ENCODE assay signal across 24 mouse cellular contexts in the genomic region with DNA sequence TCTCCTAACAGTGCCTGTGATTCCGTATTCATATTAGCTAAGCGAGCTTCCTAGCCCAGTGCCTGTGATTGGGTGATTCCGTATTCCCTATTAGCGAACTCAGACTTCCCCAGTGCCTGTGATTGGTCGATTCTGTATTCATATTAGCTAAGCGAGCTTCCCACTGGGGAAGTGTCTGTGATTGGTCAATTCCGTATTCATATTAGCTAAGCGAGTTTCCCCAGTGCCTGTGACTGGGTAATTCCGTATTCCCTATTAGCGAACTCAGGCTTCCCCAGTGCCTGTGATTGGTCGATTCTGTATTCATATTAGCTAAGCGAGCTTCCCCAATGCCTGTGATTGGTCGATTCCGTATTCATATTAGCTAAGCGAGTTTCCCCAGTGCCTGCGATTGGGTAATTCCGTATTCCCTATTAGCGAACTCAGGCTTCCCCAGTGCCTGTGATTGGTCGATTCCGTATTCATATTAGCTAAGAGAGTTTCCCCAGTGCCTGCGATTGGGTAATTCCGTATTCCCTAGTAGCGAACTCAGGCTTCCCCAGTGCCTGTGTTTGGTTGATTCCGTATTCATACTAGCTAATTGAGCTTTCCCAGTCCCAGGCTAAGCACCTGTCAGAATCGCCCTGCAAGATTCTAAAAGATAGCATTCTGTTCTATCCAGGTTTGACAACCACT. TPM values are rescaled to one million over a fixed set of nuclear protein-coding genes. Genes with fewer than 3 reads are reported as not detected.
DNase-seq lines count a peak whose midpoint lies in the region; ATAC-seq lines count a peak whose summit lies in the region.
"Had no signal": no experiment of that assay in that cellular context is flagged by ENCODE, and none has a peak within 500 bp of the region (broad histone marks: within the 10 kb centered on the region; RNA-seq: fewer than 3 reads in every experiment).

No protein-coding gene starts in this region.

- H3K4me3 ChIP-seq in midbrain, embryonic 11.5 days (ENCODE audit: low read depth, low read length) = no peak overlapping the region
- H3K4me3 ChIP-seq in midbrain, embryonic 16.5 days (ENCODE audit: low read depth, low read length) = no peak overlapping the region
- no peak overlapping the region for H3K4me3 ChIP-seq in intestine, embryonic 16.5 days (ENCODE audit: low read length)
- H3K4me3 ChIP-seq: embryonic facial prominence, embryonic 10.5 days; embryonic facial prominence, embryonic 12.5 days; forebrain, embryonic 13.5 days; forebrain, embryonic 15.5 days had no signal

- no peak overlapping the region for H3K9ac ChIP-seq in midbrain, embryonic 11.5 days (ENCODE audit: low read length)
- H3K9ac ChIP-seq in midbrain, embryonic 16.5 days (ENCODE audit: low read depth, low read length) = no peak overlapping the region
- no peak overlapping the region for H3K9ac ChIP-seq in intestine, embryonic 16.5 days (ENCODE audit: low read depth, low read length)
- H3K9ac ChIP-seq: embryonic facial prominence, embryonic 12.5 days; forebrain, embryonic 13.5 days; forebrain, embryonic 15.5 days; forebrain, postnatal 0 days had no signal

- no peaks in the 10 kb centered on the region; the same call in 1 of the 2 replicates for H3K9me3 ChIP-seq in midbrain, embryonic 11.5 days (ENCODE audit: control insufficient read depth, low read length)
- H3K9me3 ChIP-seq in midbrain, embryonic 16.5 days (replicated peaks; ENCODE audit: control insufficient read depth, low read length, poor library complexity, severe bottlenecking) = no peaks in the 10 kb centered on the region
- no peaks in the 10 kb centered on the region for H3K9me3 ChIP-seq in intestine, embryonic 16.5 days (ENCODE audit: control insufficient read depth, low read length)
- H3K9me3 ChIP-seq: embryonic facial prominence, embryonic 10.5 days; embryonic facial prominence, embryonic 12.5 days; forebrain, embryonic 13.5 days; forebrain, embryonic 15.5 days; G1E had no signal

- WGBS in midbrain, embryonic 11.5 days = 92% methylated on average over 25 of the region's 25 CpGs
- WGBS in midbrain, embryonic 16.5 days = 95% methylated on average over 25 of the region's 25 CpGs
- WGBS in intestine, embryonic 16.5 days = 95% methylated on average over 25 of the region's 25 CpGs

- no peak overlapping the region for H3K27ac ChIP-seq in midbrain, embryonic 11.5 days (ENCODE audit: low read depth, low read length)
- H3K27ac ChIP-seq in midbrain, embryonic 16.5 days (ENCODE audit: low read length) = no peak overlapping the region
- no peak overlapping the region for H3K27ac ChIP-seq in intestine, embryonic 16.5 days (ENCODE audit: low read length)
- H3K27ac ChIP-seq: embryonic facial prominence, embryonic 10.5 days; embryonic facial prominence, embryonic 12.5 days; forebrain, embryonic 13.5 days; forebrain, embryonic 15.5 days had no signal

- peaks cover 10% of the 10 kb centered on the region for H3K4me1 ChIP-seq in midbrain, embryonic 11.5 days (ENCODE audit: control insufficient read depth, insufficient read depth, low read length)
- H3K4me1 ChIP-seq in midbrain, embryonic 16.5 days (ENCODE audit: control insufficient read depth, insufficient read depth, low read length) = peaks cover 18% of the 10 kb centered on the region
- 0 out of 2 replicates have a peak, but pooled peaks cover 3% of the 10 kb centered on the region for H3K4me1 ChIP-seq in intestine, embryonic 16.5 days (ENCODE audit: control insufficient read depth, insufficient read depth, low read length)

- H3K27me3 ChIP-seq in midbrain, embryonic 11.5 days (ENCODE audit: control insufficient read depth, insufficient read depth, low read length) = no peaks in the 10 kb centered on the region
- no peaks in the 10 kb centered on the region for H3K27me3 ChIP-seq in midbrain, embryonic 16.5 days (ENCODE audit: control insufficient read depth, insufficient read depth, low read depth, low read length)
- no peaks in the 10 kb centered on the region for H3K27me3 ChIP-seq in intestine, embryonic 16.5 days (replicated peaks; ENCODE audit: control insufficient read depth, insufficient read depth, low read length)
- H3K27me3 ChIP-seq: embryonic facial prominence, embryonic 12.5 days; forebrain, embryonic 13.5 days; forebrain, embryonic 15.5 days; Patski had no signal

- H3K36me3 ChIP-seq in midbrain, embryonic 11.5 days (ENCODE audit: control insufficient read depth, insufficient read depth, low read length) = no peaks in the 10 kb centered on the region
- H3K36me3 ChIP-seq in midbrain, embryonic 16.5 days (ENCODE audit: control insufficient read depth, insufficient read depth, low read length) = 0 out of 2 replicates have a peak, but pooled peaks cover 3% of the 10 kb centered on the region
- no peaks in the 10 kb centered on the region for H3K36me3 ChIP-seq in intestine, embryonic 16.5 days (ENCODE audit: control insufficient read depth, insufficient read depth, low read length)

- H3K4me2 ChIP-seq in midbrain, embryonic 11.5 days = no peak overlapping the region
- H3K4me2 ChIP-seq in midbrain, embryonic 16.5 days (ENCODE audit: low read length) = no peak overlapping the region
- no peak overlapping the region for H3K4me2 ChIP-seq in intestine, embryonic 16.5 days (ENCODE audit: low read depth, low read length)
- H3K4me2 ChIP-seq: embryonic facial prominence, embryonic 12.5 days; forebrain, embryonic 13.5 days; forebrain, embryonic 15.5 days had no signal

- no peak for ATAC-seq in midbrain, embryonic 11.5 days (ENCODE audit: low FRiP score)
- ATAC-seq in midbrain, embryonic 16.5 days = no peak
- no peak for ATAC-seq in intestine, embryonic 16.5 days
- ATAC-seq: activated CD4-positive, CD25-positive, alpha-beta regulatory T cell, adult 4 months; forebrain, embryonic 13.5 days; forebrain, embryonic 15.5 days; forebrain, postnatal 0 days; Patski had no signal

- DNase-seq in midbrain, embryonic 11.5 days (ENCODE audit: low spot score, missing footprints) = peak; percentile 75
- DNase-seq in 416B (ENCODE audit: low read depth) = peak; percentile 7
- DNase-seq in ES-CJ7 (ENCODE audit: low read depth, low spot score) = peak; percentile 73
- peak; percentile 92 for DNase-seq in R1 (ENCODE audit: low read depth, low spot score)
- no peak for DNase-seq in left cerebral cortex, adult 9 months (ENCODE audit: low spot score in 2 of 2)
- DNase-seq in urinary bladder, postnatal 25 days (ENCODE audit: low spot score) = no peak
- DNase-seq: adrenal gland, adult 8-10 months; adrenal gland, postnatal 14 days; adrenal gland, postnatal 36 days; cerebellum, adult 11-12 months; cerebellum, adult 2 months; cerebellum, adult 9-10 months; cerebellum, postnatal 10 days; cerebellum, postnatal 25 days; forebrain, postnatal 0 days had no signal

RNA-seq across cellular contexts. Expression of gene Trub1, which starts 2.7 kb away (rescaled TPM):
- polyA plus RNA-seq in midbrain, embryonic 11.5 days (2014; fragmentation: Nextera tagmentation; extraction: Ambion mirVana) = 16.0 and 16.4 TPM in 2 replicates
- polyA plus RNA-seq in midbrain, embryonic 16.5 days (2015; fragmentation: Nextera tagmentation; extraction: Ambion mirVana) = 15.5 and 17.3 TPM in 2 replicates
- 16.4 and 19.8 TPM in 2 replicates for polyA plus RNA-seq in intestine, embryonic 16.5 days (2015; fragmentation: Nextera tagmentation; extraction: Ambion mirVana)

Comparison
In these comparisons a context has a peak if more than half of its experiments do, and no peak if none do; other contexts are left out.
1. DNase-seq: peak in midbrain, embryonic 11.5 days (single experiment), 416B (single experiment), ES-CJ7 (single experiment) and R1 (single experiment); none in left cerebral cortex, adult 9 months (0 of 2) and urinary bladder, postnatal 25 days (single experiment).